Mouse (Mus musculus) ovary, adult 18-20 months (tissue): ENCODE results near the gene Oard1.

Experiments
- DNase-seq: peaks from one replicate; pipeline ENCODE4 v3.0.0; 2022; ENCODE audit warnings: low spot score, mixed read lengths

Gene Oard1

GRCm38 (mm10) chr17:48408526-48409291 is 1.1 kb upstream of the Oard1 start:
- peak; percentile 54 for DNase-seq

- no peak for DNase-seq
Observed at GRCm38 (mm10) chr17:48410299-48410785, 528 bp downstream of the Oard1 start.

DNA sequence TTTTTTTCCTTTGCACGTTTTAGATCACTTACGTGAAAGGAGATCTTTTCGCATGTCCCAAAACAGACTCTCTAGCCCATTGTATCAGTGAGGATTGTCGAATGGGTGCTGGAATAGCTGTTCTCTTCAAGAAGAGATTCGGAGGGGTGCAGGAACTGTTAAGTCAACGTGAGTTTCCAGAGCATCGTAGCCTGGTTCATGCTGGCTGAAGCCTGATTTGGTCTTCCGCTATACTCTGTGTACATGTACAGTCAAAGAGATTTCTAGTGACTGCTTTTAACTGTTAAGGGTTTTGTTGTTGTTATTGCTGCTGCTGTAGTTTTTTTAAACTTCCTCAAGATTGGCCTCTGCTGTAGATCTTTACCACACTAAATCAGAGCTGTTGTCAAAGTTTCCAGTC is 1.4 kb downstream of the Oard1 start:
- no peak for DNase-seq

GRCm38 (mm10) chr17:48416011-48416410 is 6.2 kb downstream of the Oard1 start:
- DNase-seq, result no peak

GRCm38 (mm10) chr17:48416425-48417195 is 6.8 kb downstream of the Oard1 start:
- DNase-seq, result no peak

DNA sequence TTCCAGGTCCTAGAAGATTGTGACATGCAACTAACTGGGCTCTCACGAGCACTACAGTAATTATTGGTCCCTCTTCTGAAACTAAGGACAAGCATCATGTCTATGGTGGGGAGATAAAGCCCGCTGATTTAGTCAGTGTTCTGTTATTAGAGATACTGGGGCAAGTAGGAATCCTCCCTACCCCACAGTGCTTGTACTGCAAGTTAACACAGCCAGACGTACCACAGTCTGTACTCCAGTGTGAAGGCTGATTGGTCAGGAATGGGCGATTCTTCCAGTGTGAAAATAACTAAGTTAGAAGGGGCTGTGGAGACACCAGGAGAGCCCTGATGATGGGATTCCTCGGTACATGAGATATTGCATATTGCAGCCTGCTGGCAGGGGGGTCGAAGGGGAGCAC is 7.7 kb downstream of the Oard1 start:
- no peak for DNase-seq

- DNase-seq, result no peak
Observed at GRCm38 (mm10) chr17:48418174-48418573, 8.4 kb downstream of the Oard1 start.

- no peak for DNase-seq
Observed at GRCm38 (mm10) chr17:48418781-48419180, 9.0 kb downstream of the Oard1 start.

GRCm38 (mm10) chr17:48419571-48419970 is 9.8 kb downstream of the Oard1 start:
- no peak for DNase-seq

DNA sequence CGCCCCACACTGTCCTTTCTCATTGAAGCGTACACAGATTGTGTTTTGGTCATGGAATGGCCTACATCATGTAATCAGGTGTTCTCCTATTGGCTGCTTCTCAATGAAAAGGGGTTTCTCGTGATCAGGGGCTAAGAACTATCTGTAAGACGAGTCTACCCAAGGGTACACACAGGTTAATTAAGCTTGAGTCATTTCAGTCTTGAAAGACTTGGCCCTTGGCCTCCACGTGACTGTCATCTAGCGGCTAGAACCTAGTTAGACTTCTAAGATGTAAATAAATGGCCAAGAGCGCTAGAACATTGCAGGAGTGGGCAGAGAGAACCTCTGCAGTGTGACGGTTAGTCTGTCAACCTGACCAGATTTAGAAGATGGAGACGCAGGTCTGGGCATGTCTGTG is 14.4 kb downstream of the Oard1 start:
- DNase-seq, result no peak

DNA sequence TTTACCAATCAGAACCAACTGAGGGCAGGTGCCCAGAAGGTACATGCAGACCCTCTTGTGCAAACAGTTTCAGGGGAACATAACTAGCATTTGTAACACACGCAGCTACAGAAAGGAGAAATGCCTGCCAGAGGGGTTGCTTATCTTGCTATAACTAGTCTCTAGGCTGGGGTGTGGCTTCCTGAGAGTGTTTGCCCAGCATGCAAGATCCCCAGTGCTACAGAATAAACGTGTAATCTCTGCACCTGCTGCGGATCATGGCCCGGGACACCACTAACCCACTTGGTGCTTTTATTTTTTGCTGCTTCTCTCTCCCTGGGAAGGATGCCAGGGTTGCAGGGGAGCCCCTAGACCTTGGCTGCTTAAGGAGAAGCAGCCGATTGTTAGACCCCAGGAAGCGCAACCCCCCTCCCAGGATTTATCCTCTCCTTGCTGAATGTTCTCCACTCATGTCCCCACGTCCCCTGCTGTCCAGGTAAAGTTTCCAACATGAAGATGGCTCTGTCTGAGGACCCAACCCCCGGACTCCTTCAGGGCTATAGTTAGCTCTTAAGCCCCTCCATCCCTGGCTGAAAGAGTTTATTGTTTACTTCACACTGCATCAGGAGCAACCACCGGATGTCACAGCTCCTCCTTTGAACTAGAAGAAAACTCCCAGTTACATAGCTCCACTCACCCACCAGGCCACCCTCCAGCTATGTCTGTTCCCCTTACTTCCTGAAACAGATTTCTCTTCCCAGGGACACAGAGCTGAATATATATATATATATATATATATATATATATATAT is 16.2 kb downstream of the Oard1 start:
- DNase-seq, result no peak

GRCm38 (mm10) chr17:48426991-48427750 is 17.4 kb downstream of the Oard1 start:
- DNase-seq, result no peak

- DNase-seq, result no peak
Observed at GRCm38 (mm10) chr17:48427852-48428530, 18.2 kb downstream of the Oard1 start.

GRCm38 (mm10) chr17:48430394-48430793 is 20.6 kb downstream of the Oard1 start:
- no peak for DNase-seq

- DNase-seq, result no peak
Observed at GRCm38 (mm10) chr17:48431054-48431453, 21.2 kb downstream of the Oard1 start.

GRCm38 (mm10) chr17:48432158-48432980 is 22.6 kb downstream of the Oard1 start, which contains the start of gene Apobec2:
TSS of gene Apobec2 (minus strand) at chr17:48432930.
- no peak for DNase-seq

GRCm38 (mm10) chr17:48433006-48433655 is 23.3 kb downstream of the Oard1 start:
- no peak for DNase-seq

- DNase-seq, result no peak
Observed at GRCm38 (mm10) chr17:48433689-48434330, 24.0 kb downstream of the Oard1 start.

DNA sequence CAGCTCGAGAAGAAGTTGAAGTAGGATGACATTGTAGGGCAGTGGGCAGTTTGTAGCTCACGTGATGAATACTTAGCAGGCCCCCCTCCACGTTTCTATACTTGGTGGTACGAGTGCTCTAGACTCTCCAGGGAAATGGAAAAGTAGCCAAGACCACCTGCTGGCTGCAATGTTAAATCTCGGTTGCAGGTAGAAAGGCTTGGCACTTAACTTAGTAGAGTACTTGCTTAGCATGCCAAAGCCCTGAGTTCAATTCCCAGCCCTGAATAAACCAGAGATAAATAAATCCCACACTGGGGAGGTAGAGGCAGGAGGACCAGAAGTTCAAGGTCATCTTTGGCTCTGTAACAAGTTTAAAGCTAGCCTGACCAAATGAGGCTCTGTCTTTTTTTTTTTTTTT is 24.7 kb downstream of the Oard1 start:
- DNase-seq, result no peak
